17 mouse cellular contexts compared by ENCODE assay signal in the genomic region with DNA sequence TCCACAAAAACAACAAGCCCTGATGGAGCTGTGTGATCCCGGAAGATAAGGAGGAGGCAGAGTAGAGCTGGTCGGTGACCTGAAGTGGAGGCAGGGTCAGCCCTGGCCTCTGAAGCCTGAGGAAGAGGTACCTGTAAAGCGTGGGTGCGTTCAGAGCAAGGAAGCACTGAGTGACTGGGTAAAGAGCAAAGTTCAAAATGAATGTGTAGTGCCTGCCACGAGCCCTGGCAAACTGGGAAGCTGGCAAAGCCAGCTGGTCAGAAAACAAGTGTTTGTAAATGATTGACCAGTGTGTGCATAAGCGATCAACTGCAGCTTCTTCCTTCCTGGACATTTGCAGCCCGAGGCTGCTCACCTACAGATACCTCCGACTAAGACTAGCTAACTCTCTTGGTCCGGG.
DNase-seq lines count a peak whose midpoint lies in the region; ATAC-seq lines count a peak whose summit lies in the region.
"Had no signal": no experiment of that assay in that cellular context is flagged by ENCODE, and none has a peak within 500 bp of the region (broad histone marks: within the 10 kb centered on the region; RNA-seq: fewer than 3 reads in every experiment).

No protein-coding gene starts in this region.

- no peaks in the 10 kb centered on the region for H3K36me3 ChIP-seq in intestine, embryonic 15.5 days
- no peaks in the 10 kb centered on the region for H3K36me3 ChIP-seq in kidney, embryonic 14.5 days (ENCODE audit: control insufficient read depth, insufficient read depth, low read length)
- no peaks in the 10 kb centered on the region for H3K36me3 ChIP-seq in forebrain, embryonic 13.5 days (ENCODE audit: poor library complexity, severe bottlenecking)
- H3K36me3 ChIP-seq: embryonic facial prominence, embryonic 15.5 days; forebrain, embryonic 10.5 days; hindbrain, embryonic 10.5 days; limb, embryonic 12.5 days; midbrain, embryonic 13.5 days had no signal

- H3K4me3 ChIP-seq in intestine, embryonic 15.5 days (replicated peaks): no peak overlapping the region
- H3K4me3 ChIP-seq in kidney, embryonic 14.5 days (ENCODE audit: low read length): no peak overlapping the region
- no peak overlapping the region for H3K4me3 ChIP-seq in forebrain, embryonic 13.5 days
- H3K4me3 ChIP-seq: embryonic facial prominence, embryonic 15.5 days; forebrain, embryonic 10.5 days; heart, adult 2 months; hindbrain, embryonic 10.5 days; limb, embryonic 12.5 days; midbrain, embryonic 13.5 days had no signal

- H3K4me1 ChIP-seq in intestine, embryonic 15.5 days (replicated peaks): no peaks in the 10 kb centered on the region
- no peaks in the 10 kb centered on the region for H3K4me1 ChIP-seq in kidney, embryonic 14.5 days (ENCODE audit: control insufficient read depth, insufficient read depth, low read length)
- no peaks in the 10 kb centered on the region for H3K4me1 ChIP-seq in forebrain, embryonic 13.5 days
- H3K4me1 ChIP-seq: embryonic facial prominence, embryonic 15.5 days; forebrain, embryonic 10.5 days; hindbrain, embryonic 10.5 days; limb, embryonic 12.5 days; midbrain, embryonic 13.5 days had no signal

- peak; percentile 81 for ATAC-seq in intestine, embryonic 15.5 days
- ATAC-seq in kidney, embryonic 14.5 days (ENCODE audit: low FRiP score, low TSS enrichment): peak; percentile 39; the same call in 1 of the 2 replicates
- no peak for ATAC-seq in forebrain, embryonic 13.5 days
- ATAC-seq: midbrain, embryonic 13.5 days had no signal

- no peak overlapping the region for H3K27ac ChIP-seq in intestine, embryonic 15.5 days
- no peak overlapping the region for H3K27ac ChIP-seq in kidney, embryonic 14.5 days (ENCODE audit: low read depth, low read length)
- no peak overlapping the region for H3K27ac ChIP-seq in forebrain, embryonic 13.5 days
- H3K27ac ChIP-seq: embryonic facial prominence, embryonic 15.5 days; forebrain, embryonic 10.5 days; heart, adult 2 months; hindbrain, embryonic 10.5 days; limb, embryonic 12.5 days; midbrain, embryonic 13.5 days had no signal

- H3K9me3 ChIP-seq in intestine, embryonic 15.5 days: no peaks in the 10 kb centered on the region
- no peaks in the 10 kb centered on the region for H3K9me3 ChIP-seq in kidney, embryonic 14.5 days (ENCODE audit: control insufficient read depth, low read length)
- H3K9me3 ChIP-seq in forebrain, embryonic 13.5 days (replicated peaks): no peaks in the 10 kb centered on the region
- H3K9me3 ChIP-seq: embryonic facial prominence, embryonic 15.5 days; forebrain, embryonic 10.5 days; hindbrain, embryonic 10.5 days; limb, embryonic 12.5 days; midbrain, embryonic 13.5 days had no signal

- no peak overlapping the region for H3K9ac ChIP-seq in intestine, embryonic 15.5 days
- H3K9ac ChIP-seq in kidney, embryonic 14.5 days (ENCODE audit: low read depth, low read length): no peak overlapping the region
- H3K9ac ChIP-seq in forebrain, embryonic 13.5 days: no peak overlapping the region
- H3K9ac ChIP-seq: embryonic facial prominence, embryonic 15.5 days; limb, embryonic 12.5 days; midbrain, embryonic 13.5 days had no signal

- H3K27me3 ChIP-seq in intestine, embryonic 15.5 days (replicated peaks): no peaks in the 10 kb centered on the region
- H3K27me3 ChIP-seq in kidney, embryonic 14.5 days (ENCODE audit: control insufficient read depth, insufficient read depth, low read length): no peaks in the 10 kb centered on the region
- no peaks in the 10 kb centered on the region for H3K27me3 ChIP-seq in forebrain, embryonic 13.5 days
- H3K27me3 ChIP-seq: embryonic facial prominence, embryonic 15.5 days; limb, embryonic 12.5 days; midbrain, embryonic 13.5 days had no signal

- no peak overlapping the region for H3K4me2 ChIP-seq in intestine, embryonic 15.5 days (replicated peaks)
- no peak overlapping the region for H3K4me2 ChIP-seq in kidney, embryonic 14.5 days (replicated peaks; ENCODE audit: low read depth, low read length)
- no peak overlapping the region for H3K4me2 ChIP-seq in forebrain, embryonic 13.5 days
- H3K4me2 ChIP-seq: embryonic facial prominence, embryonic 15.5 days; limb, embryonic 12.5 days; midbrain, embryonic 13.5 days had no signal

- WGBS in intestine, embryonic 15.5 days: 71% methylated on average over 9 of the region's 9 CpGs
- WGBS in kidney, embryonic 14.5 days: 81% methylated on average over 9 of the region's 9 CpGs
- WGBS in forebrain, embryonic 13.5 days: 92% methylated on average over 9 of the region's 9 CpGs

- DNase-seq in ES-CJ7 (ENCODE audit: low read depth, low spot score): peak; percentile 28
- DNase-seq in kidney, postnatal 4 days: peak; percentile 4 to 16
- DNase-seq in cerebellum, postnatal 10 days: no peak
- DNase-seq in adrenal gland, postnatal 36 days: no peak
- DNase-seq: B cell, adult 2 months; gastrocnemius, postnatal 10 days; heart, adult 2 months; lung, adult 2 months; lung, postnatal 4 days had no signal

Comparison
In these comparisons a context has a peak if more than half of its experiments do, and no peak if none do; other contexts are left out.
1. DNase-seq: peak in ES-CJ7 (single experiment) and kidney, postnatal 4 days (2 of 2); none in cerebellum, postnatal 10 days (0 of 2) and adrenal gland, postnatal 36 days (0 of 2).